Mouse (Mus musculus): ENCODE data around the gene Chga. TPM values are rescaled to one million over a fixed set of nuclear protein-coding genes. Genes with fewer than 3 reads are reported as not detected.

Gene Chga
- polyA plus RNA-seq, 1 experiment from 2014 or later = 0.70 TPM

DNA sequence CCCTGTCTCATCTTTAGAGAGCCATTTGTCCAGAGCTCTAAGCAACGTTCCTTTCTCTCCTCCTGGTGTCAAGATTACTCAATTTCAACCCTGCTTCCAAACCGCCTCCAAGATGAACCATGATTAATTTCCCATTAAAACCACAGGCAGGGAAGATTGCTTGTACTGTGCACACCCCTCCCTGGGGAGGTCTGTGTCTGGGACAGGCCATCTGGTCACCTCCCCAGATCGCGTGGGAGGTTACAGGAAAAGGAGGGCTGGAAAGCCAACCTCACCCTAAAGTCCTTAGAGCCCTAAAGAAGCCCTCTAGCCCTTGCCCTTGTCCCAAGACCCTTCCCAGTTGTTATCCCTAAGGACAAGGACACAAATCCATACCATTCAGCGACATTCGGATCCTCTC is 45.6 kb downstream of the Chga start:
- WGBS = 60% methylated on average over 6 of the region's 6 CpGs
- Histone ChIP-seq H3K4me2 (no peak overlapping the region), H3K9me3 (peaks cover 7% of the 10 kb centered on the region), H3K4me1 (replicated peaks) (peaks cover 48% of the 10 kb centered on the region), H3K4me3 (replicated peaks) (no peak overlapping the region), H3K27me3 (no peaks in the 10 kb centered on the region), H3K36me3 (peaks cover 10% of the 10 kb centered on the region; the same call in 1 of the 2 replicates), H3K27ac (no peak overlapping the region), H3K9ac (replicated peaks) (no peak overlapping the region)
- no peak for ATAC-seq (ENCODE audit: insufficient number of reproducible peaks, insufficient read depth, low FRiP score, low TSS enrichment, low read depth)

DNA sequence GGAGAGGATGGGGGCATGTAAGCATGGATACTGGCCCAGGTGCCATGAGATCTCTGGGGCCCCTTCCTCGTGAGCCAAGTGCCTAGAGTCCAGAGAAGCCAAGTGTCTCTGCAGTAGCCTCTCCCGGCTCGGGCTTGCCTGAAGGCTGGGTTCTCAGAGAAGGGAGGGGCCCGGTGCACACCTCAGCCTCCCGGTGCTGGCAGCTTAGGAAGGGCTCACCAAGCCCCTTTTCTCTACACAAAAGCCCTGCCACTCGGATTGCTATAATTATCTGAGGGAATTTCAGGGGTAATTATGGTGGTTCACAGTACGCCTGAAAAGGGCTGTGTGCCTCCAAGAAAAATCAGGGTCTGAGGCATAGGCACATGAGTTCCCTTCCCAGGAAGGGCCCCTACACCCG is 47.1 kb downstream of the Chga start:
- peaks cover 10% of the 10 kb centered on the region; the same call in 1 of the 2 replicates for H3K36me3 ChIP-seq
- no peak overlapping the region for H3K9ac ChIP-seq (replicated peaks)
- H3K9me3 ChIP-seq = peaks cover 7% of the 10 kb centered on the region
- peak overlapping the region; percentile 64; the same call in 1 of the 2 replicates for H3K27ac ChIP-seq
- H3K4me3 ChIP-seq (replicated peaks) = no peak overlapping the region
- H3K4me2 ChIP-seq = no peak overlapping the region
- peaks cover 43% of the 10 kb centered on the region for H3K4me1 ChIP-seq (replicated peaks)
- WGBS = 25% methylated on average over 8 of the region's 8 CpGs
- H3K27me3 ChIP-seq = no peaks in the 10 kb centered on the region
- no peak for ATAC-seq (ENCODE audit: insufficient number of reproducible peaks, insufficient read depth, low FRiP score, low TSS enrichment, low read depth)

DNA sequence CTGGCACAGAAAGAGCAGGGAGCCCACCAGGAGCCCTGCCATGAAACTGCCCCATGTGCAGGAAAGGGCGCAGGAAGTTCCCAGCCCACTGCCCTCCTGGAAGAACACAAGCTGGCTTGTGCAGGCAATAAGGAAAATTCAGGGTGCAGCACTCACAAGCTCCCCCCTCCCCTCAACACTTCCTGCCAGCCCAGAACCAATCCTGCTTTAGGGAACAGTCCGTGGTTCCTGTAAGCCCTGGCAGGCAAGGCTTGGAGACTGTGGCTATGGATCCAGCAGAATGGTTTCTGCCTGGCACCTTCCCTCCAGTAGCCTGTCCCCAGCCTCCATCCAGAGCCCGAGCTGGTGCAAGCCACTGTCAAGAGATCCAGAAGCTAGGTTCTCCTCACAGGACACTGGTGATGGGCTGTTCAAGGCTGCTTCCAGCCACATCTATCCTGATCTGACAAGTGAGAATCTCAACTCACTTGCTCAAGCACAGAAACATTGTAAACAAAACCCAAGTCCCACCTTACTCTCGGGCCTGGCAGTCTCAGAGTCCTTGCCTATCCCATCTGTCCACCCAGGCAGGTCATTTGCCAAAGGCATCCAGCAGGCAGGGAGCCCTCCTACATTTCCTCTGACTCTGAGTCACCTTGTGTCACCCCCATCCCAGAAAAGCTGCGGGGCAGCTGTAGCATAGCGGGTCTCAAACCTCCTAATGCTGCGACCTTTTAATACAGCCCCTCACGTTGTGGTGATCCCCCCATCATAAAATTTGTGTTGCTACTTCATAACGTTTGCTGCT is 47.7 kb downstream of the Chga start:
- WGBS = 73% methylated on average over 9 of the region's 9 CpGs
- peaks cover 37% of the 10 kb centered on the region for H3K4me1 ChIP-seq (replicated peaks)
- H3K4me3 ChIP-seq (replicated peaks) = no peak overlapping the region
- H3K27me3 ChIP-seq = no peaks in the 10 kb centered on the region
- H3K9me3 ChIP-seq = peaks cover 7% of the 10 kb centered on the region
- no peak overlapping the region for H3K9ac ChIP-seq (replicated peaks)
- no peak overlapping the region for H3K4me2 ChIP-seq
- H3K27ac ChIP-seq = peak overlapping the region; percentile 64; the same call in 1 of the 2 replicates
- ATAC-seq (ENCODE audit: insufficient number of reproducible peaks, insufficient read depth, low FRiP score, low TSS enrichment, low read depth) = no peak
- H3K36me3 ChIP-seq = peaks cover 10% of the 10 kb centered on the region; the same call in 1 of the 2 replicates

DNA sequence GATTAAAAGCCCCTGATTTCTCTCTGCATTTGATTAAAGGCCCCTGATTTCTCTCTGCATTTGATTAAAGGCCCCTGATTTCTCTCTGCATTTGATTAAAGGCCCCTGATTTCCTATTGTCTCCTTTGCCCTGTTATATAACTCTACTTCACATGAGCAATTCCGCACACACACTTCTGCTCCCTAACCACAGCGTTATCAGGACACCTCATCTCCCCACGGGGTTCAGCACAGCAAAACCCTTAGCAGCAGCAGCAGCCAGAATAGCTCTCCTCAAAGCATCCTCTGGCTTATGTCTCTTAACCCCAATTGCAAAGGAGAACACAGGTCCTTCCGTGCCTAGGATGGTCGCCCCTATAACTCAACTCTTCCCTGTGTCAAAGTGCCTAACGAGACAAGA is 50.8 kb downstream of the Chga start:
- Histone ChIP-seq H3K4me3 (replicated peaks) (no peak overlapping the region), H3K9me3 (no peaks in the 10 kb centered on the region), H3K27me3 (no peaks in the 10 kb centered on the region), H3K4me1 (replicated peaks) (peaks cover 22% of the 10 kb centered on the region), H3K4me2 (no peak overlapping the region), H3K27ac (no peak overlapping the region), H3K9ac (replicated peaks) (no peak overlapping the region), H3K36me3 (peaks cover 5% of the 10 kb centered on the region; the same call in 1 of the 2 replicates)
- 86% methylated on average over 6 of the region's 6 CpGs for WGBS
- ATAC-seq (ENCODE audit: insufficient number of reproducible peaks, insufficient read depth, low FRiP score, low TSS enrichment, low read depth) = no peak

DNA sequence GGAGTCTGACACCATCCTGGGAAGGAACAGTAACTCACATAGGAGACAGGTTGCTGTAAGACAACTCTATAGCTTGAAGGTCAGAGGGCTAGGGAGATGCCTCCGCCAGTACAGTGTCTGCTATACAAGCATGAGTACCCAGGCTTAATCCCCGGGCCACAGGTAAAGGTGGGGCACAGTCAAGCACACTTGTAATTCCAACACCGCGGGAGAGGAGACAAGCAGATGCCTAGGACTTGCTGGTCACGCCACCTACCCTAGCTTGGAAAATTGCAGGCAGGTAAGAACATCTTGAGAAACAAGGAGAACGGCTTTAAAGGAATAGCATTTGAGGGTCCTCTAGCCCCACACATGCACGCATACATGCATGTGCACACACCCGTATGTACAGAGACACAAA is 52.3 kb downstream of the Chga start:
- WGBS = 84% methylated on average over 8 of the region's 8 CpGs
- H3K27me3 ChIP-seq = no peaks in the 10 kb centered on the region

DNA sequence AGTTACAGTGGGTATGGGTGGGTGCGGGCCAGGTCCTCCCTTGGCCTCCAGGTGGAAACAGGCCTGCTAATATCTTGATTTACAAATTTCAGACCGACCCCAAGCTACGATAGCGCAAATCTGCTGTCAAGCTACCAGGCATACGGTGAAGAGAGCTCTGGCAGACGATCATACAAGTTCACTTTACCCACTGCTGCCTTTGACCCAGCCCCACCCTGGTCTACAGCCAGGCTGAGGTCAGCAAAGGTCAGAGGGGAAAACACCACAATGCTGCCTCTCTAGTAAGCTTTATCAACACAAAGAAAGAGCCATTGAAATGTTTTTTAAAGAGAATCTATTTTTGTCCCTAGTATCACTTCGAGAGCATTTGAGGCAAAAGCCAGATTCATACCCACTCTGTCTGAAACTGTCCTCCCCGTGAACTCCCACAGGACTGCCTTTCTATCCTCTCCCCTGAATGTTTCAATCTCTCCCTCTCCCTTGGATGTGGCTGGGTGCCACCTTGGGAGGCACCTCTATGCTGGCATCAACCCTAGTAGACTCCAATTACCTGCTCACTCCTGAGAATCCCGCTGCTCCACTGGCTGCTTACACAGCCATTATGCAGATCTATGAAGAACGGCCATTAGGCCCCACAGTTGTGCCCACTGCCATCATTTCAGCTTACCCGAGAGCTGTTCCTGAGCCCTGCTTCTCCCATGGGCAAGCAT is 53.2 kb downstream of the Chga start:
- 88% methylated on average over 11 of the region's 11 CpGs for WGBS
- Histone ChIP-seq H3K36me3 (peaks cover 5% of the 10 kb centered on the region; the same call in 1 of the 2 replicates), H3K4me1 (replicated peaks) (0 out of 2 replicates have a peak, but pooled peaks cover 3% of the 10 kb centered on the region), H3K4me2 (no peak overlapping the region), H3K4me3 (replicated peaks) (no peak overlapping the region), H3K9ac (replicated peaks) (no peak overlapping the region), H3K27me3 (no peaks in the 10 kb centered on the region), H3K27ac (no peak overlapping the region), H3K9me3 (no peaks in the 10 kb centered on the region)
- no peak for ATAC-seq (ENCODE audit: insufficient number of reproducible peaks, insufficient read depth, low FRiP score, low TSS enrichment, low read depth)

More for the DNA sequence above, 52.3 kb downstream of the Chga start:
- no peak for ATAC-seq (ENCODE audit: insufficient number of reproducible peaks, insufficient read depth, low FRiP score, low TSS enrichment, low read depth)
- no peak overlapping the region for H3K9ac ChIP-seq (replicated peaks)
- peaks cover 7% of the 10 kb centered on the region for H3K4me1 ChIP-seq (replicated peaks)
- no peak overlapping the region for H3K27ac ChIP-seq
- H3K9me3 ChIP-seq = no peaks in the 10 kb centered on the region
- H3K4me3 ChIP-seq (replicated peaks) = no peak overlapping the region
- peaks cover 5% of the 10 kb centered on the region; the same call in 1 of the 2 replicates for H3K36me3 ChIP-seq
- no peak overlapping the region for H3K4me2 ChIP-seq

DNA sequence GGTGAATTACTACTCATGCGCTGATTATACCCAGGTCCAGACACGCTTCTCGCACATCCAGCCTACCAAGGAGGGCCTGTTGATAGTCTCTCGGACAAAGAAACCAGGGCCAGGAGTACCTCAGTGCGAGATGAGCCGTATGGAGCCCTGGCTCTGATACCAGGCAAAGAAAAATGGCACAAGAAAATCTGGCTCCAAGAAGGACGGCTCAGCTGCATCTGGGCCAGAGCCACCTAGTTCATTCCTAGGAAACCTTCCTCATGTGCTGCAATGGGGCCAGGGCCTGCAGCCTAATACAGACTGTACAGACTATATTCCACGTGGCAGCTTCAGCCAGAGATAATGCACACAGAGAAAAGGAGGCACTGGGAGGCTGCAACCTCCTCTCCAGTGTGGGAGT is 56.2 kb downstream of the Chga start:
- Histone ChIP-seq H3K36me3 (no peaks in the 10 kb centered on the region), H3K4me1 (replicated peaks) (0 out of 2 replicates have a peak, but pooled peaks cover 3% of the 10 kb centered on the region), H3K27me3 (no peaks in the 10 kb centered on the region), H3K27ac (no peak overlapping the region), H3K9me3 (no peaks in the 10 kb centered on the region), H3K4me2 (no peak overlapping the region), H3K4me3 (replicated peaks) (no peak overlapping the region), H3K9ac (replicated peaks) (no peak overlapping the region)
- no peak for ATAC-seq (ENCODE audit: insufficient number of reproducible peaks, insufficient read depth, low FRiP score, low TSS enrichment, low read depth)
- 88% methylated on average over 8 of the region's 8 CpGs for WGBS

DNA sequence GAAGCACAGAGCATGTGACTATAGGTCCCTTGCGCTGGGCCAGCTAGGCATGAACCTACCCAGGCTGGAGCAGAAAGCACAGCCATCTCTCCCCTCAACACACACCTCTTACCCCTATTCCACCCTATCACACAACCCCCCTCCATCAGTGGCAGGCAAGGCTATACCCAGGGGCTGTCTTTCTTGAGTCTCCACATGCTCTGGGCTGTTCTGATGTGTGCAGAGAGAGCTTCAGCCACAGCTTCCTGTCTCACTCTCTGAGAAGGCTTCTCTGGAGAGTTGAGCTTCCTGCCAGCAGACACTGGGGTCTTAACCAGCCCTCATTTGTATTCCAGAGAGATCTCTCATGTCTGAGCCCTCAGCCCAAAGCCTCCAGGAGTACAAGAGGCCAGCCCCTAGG is 57.7 kb downstream of the Chga start:
- 92% methylated on average over 1 of the region's 1 CpGs for WGBS
- Histone ChIP-seq H3K27me3 (no peaks in the 10 kb centered on the region), H3K4me2 (no peak overlapping the region), H3K4me1 (replicated peaks) (peaks cover 18% of the 10 kb centered on the region), H3K9me3 (no peaks in the 10 kb centered on the region), H3K9ac (replicated peaks) (no peak overlapping the region), H3K27ac (no peak overlapping the region), H3K4me3 (replicated peaks) (no peak overlapping the region), H3K36me3 (no peaks in the 10 kb centered on the region)
- ATAC-seq (ENCODE audit: insufficient number of reproducible peaks, insufficient read depth, low FRiP score, low TSS enrichment, low read depth) = no peak

DNA sequence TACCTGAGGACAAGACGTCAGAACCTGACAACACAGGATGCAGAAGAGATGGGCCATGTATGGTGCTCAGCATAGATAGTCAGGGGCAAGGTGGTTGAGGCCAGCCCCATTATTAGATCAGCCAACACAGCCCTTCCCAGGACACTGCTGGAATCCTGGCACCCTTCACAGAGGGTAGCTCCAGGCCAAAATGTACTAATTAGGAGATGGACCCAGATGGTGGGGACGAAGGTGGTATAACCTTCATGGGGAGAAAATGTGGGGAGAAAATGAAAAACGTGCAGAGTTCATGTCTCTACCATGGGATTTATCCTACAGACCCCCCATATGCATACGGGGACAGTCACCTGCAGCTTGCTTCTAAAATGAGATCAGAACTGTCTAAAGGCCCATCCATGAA is 58.6 kb downstream of the Chga start:
- Histone ChIP-seq H3K4me1 (replicated peaks) (peaks cover 28% of the 10 kb centered on the region), H3K36me3 (no peaks in the 10 kb centered on the region), H3K9ac (replicated peaks) (no peak overlapping the region), H3K27me3 (no peaks in the 10 kb centered on the region), H3K4me2 (no peak overlapping the region), H3K4me3 (replicated peaks) (no peak overlapping the region), H3K27ac (no peak overlapping the region), H3K9me3 (no peaks in the 10 kb centered on the region)
- no peak for ATAC-seq (ENCODE audit: insufficient number of reproducible peaks, insufficient read depth, low FRiP score, low TSS enrichment, low read depth)
- 86% methylated on average over 4 of the region's 4 CpGs for WGBS
